Mouse (Mus musculus): ENCODE data around the gene Gm20388.

The Gm20388 gene

GRCm38 (mm10) chr8:121925624-121926023 is 2015.0 kb downstream of the Gm20388 start:
- DNase-seq: peak; percentile 77

- no peak for DNase-seq
Observed at GRCm38 (mm10) chr8:121926266-121926665, 2015.6 kb downstream of the Gm20388 start.

GRCm38 (mm10) chr8:121927316-121927715 is 2016.7 kb downstream of the Gm20388 start:
- peak; percentile 60 for DNase-seq

- no peak for DNase-seq
Observed at GRCm38 (mm10) chr8:121930047-121930446, 2019.4 kb downstream of the Gm20388 start.

- no peak for DNase-seq
Observed at GRCm38 (mm10) chr8:121931571-121931970, 2020.9 kb downstream of the Gm20388 start.

- DNase-seq: no peak
Observed at GRCm38 (mm10) chr8:121932026-121932667, 2021.5 kb downstream of the Gm20388 start.

- DNase-seq: no peak
Observed at GRCm38 (mm10) chr8:121932668-121933520, 2022.3 kb downstream of the Gm20388 start.

- peak; percentile 50 for DNase-seq
Observed at GRCm38 (mm10) chr8:121934506-121934905, 2023.9 kb downstream of the Gm20388 start.

- DNase-seq: no peak
Observed at GRCm38 (mm10) chr8:121934923-121935322, 2024.3 kb downstream of the Gm20388 start.

GRCm38 (mm10) chr8:121935341-121936294 is 2025.0 kb downstream of the Gm20388 start:
- peak; percentile 86 for DNase-seq

- no peak for DNase-seq
Observed at GRCm38 (mm10) chr8:121936391-121936790, 2025.8 kb downstream of the Gm20388 start.

- no peak for DNase-seq
Observed at GRCm38 (mm10) chr8:121938732-121939131, 2028.1 kb downstream of the Gm20388 start.

GRCm38 (mm10) chr8:121943057-121943540 is 2032.5 kb downstream of the Gm20388 start:
- no peak for DNase-seq

- DNase-seq: no peak
Observed at GRCm38 (mm10) chr8:121943716-121944115, 2033.1 kb downstream of the Gm20388 start.

- DNase-seq: no peak
Observed at GRCm38 (mm10) chr8:121944831-121945230, 2034.2 kb downstream of the Gm20388 start, which contains the start of gene Car5a. TSS of gene Car5a (minus strand) at chr8:121944904.

- no peak for DNase-seq
Observed at GRCm38 (mm10) chr8:121946351-121946750, 2035.7 kb downstream of the Gm20388 start.

GRCm38 (mm10) chr8:121947047-121947752 is 2036.6 kb downstream of the Gm20388 start:
- peak; percentile 50 for DNase-seq

- peak; percentile 78 for DNase-seq
Observed at GRCm38 (mm10) chr8:121947753-121948141, 2037.1 kb downstream of the Gm20388 start.

- peak; percentile 69 for DNase-seq
Observed at GRCm38 (mm10) chr8:121948321-121949145, 2037.9 kb downstream of the Gm20388 start.

GRCm38 (mm10) chr8:121949222-121949800 is 2038.7 kb downstream of the Gm20388 start, which contains the start of gene Banp:
TSS of gene Banp (plus strand) at chr8:121949750.
- no peak for DNase-seq
